Mouse (Mus musculus) monocyte, adult 59 days (primary cell): ENCODE results near the gene Gm43517. TPM values are rescaled to one million over a fixed set of nuclear protein-coding genes. Genes with fewer than 3 reads are reported as not detected.

Experiments used
- total RNA-seq, 2 experiments: library from RNA; stranded (reverse); gene quantifications; one replicate each; pipeline ENCODE4 v1.2.4; 2023

The Gm43517 gene
- total RNA-seq, result not detected

DNA sequence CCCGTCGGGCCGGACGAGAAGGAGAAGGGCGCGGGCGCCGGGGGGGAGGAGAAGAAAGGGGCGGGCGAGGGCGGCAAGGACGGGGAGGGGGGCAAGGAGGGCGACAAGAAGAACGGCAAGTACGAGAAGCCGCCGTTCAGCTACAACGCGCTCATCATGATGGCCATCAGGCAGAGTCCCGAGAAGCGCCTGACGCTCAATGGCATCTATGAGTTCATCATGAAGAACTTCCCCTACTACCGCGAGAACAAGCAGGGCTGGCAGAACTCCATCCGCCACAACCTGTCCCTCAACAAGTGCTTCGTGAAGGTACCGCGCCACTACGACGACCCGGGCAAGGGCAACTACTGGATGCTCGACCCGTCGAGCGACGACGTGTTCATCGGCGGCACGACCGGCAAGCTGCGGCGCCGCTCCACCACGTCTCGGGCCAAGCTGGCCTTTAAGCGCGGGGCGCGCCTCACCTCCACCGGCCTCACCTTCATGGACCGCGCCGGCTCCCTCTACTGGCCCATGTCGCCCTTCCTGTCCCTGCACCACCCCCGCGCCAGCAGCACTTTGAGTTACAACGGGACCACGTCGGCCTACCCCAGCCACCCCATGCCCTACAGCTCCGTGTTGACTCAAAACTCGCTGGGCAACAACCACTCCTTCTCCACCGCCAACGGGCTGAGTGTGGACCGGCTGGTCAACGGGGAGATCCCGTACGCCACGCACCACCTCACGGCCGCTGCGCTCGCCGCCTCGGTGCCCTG is at the start of gene Gm43517:
Gene Gm43517 (plus strand): TSS at position 299 of the 755 bp plus-strand sequence.

DNA sequence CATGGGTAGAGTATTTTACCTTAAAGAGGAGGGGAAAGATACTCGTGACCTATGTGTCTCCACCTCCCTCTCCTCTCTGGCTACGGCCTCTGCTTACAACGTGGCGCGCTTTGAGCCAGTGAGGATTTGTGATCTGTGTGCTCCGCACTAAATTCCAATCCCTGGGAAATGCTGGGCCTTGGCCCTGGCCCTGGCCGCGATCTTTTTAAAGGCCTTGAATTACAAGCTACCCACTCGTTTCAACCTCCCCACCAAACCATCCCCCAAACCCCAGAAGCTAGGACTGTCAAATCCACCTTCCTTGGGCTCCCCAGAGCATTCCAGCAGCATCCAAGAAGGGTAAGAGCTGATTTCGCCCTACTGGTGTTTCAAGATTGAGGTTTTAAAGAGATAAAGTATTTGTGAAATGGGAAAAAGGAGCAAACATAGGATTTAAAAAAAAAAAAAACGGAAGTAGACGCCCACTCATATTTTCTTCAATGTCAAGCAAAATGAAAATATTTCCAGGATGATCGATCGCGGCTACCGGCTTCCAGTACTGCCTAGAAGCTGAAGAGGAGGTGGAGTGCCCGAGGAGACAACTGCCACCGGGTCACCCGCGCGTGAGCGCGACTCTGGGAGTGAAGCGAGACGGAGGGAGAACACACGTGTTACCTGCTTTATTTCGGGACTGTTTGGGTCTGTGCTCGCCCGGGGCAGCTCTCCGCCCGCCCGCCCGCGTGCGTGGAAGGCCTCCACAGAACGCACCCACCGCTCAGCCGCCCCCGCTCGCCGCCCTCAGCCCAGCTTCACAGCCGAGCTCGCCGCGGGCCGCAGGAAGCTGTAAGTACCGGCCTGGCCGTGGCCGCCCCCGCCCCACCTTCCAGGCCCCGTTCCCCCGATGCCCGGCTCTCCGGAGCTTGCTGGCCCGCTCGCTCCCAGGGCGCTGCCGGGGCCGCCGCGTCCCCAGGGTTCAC is 2.1 kb upstream of the Gm43517 start, which contains the start of gene Foxg1:
Gene Foxg1 (plus strand): TSS at position 96 of the 956 bp plus-strand sequence.

Other genes starting within 250 kb of the Gm43517 start
- gene Foxg1, start 2.5 kb upstream of the Gm43517 start, total RNA-seq, result not detected